Mouse (Mus musculus) stomach, embryonic 16.5 days (tissue): ENCODE results near the gene Myl12a. TPM values are rescaled to one million over a fixed set of nuclear protein-coding genes. Genes with fewer than 3 reads are reported as not detected.

Experiments
- ATAC-seq: fragments of 200-750 bp; cut with Nextera tagmentation; 2 replicates; pipeline ENCODE4 v1.8.0; 2017; ENCODE audit warnings: moderate number of reproducible peaks, moderate TSS enrichment; ENCODE audit not compliant: insufficient read depth, low FRiP score
- H3K27ac ChIP-seq: fragments of 300-500 bp; sonication (generic); 2 replicates; pipeline ENCODE4 v1.5.1; 2014; ENCODE audit warnings: low read length
- H3K27me3 ChIP-seq: fragments of 300-500 bp; sonication (generic); 2 replicates; pipeline ENCODE4 v1.6.1; 2014; ENCODE audit warnings: low read length, control low read depth, mixed read lengths; ENCODE audit not compliant: control insufficient read depth, insufficient read depth
- H3K36me3 ChIP-seq: fragments of 300-500 bp; sonication (generic); 2 replicates; pipeline ENCODE4 v1.6.1; 2014; ENCODE audit warnings: low read length; ENCODE audit not compliant: control insufficient read depth, insufficient read depth
- H3K4me1 ChIP-seq: fragments of 300-500 bp; sonication (generic); 2 replicates; pipeline ENCODE4 v1.6.1; 2014; ENCODE audit warnings: low read length, control low read depth, mixed read lengths; ENCODE audit not compliant: control insufficient read depth, insufficient read depth
- H3K4me2 ChIP-seq: fragments of 300-500 bp; sonication (generic); 2 replicates; pipeline ENCODE4 v1.6.1; 2014; ENCODE audit warnings: low read depth, low read length, mixed read lengths
- H3K4me3 ChIP-seq: fragments of 300-500 bp; sonication (generic); replicated peaks from 2 replicates; pipeline ENCODE4 v1.5.1; 2014; ENCODE audit warnings: mild to moderate bottlenecking, low read length
- H3K9ac ChIP-seq: fragments of 300-500 bp; sonication (generic); 2 replicates; pipeline ENCODE4 v1.6.1; 2014; ENCODE audit warnings: low read length
- H3K9me3 ChIP-seq: fragments of 300-500 bp; sonication (generic); replicated peaks from 2 replicates; pipeline ENCODE4 v1.6.1; 2016; ENCODE audit warnings: low read length, control low read depth; ENCODE audit not compliant: control insufficient read depth
- WGBS: fragments of 180-500 bp; shearing (Covaris S2); extraction: QIAGEN DNeasy Blood & Tissue Kit; methylation state at CpG from one replicate; pipeline ENCODE4 v1.1.7; 2014; 5-methylcytosine and 5-hydroxymethylcytosine counted together
- polyA plus RNA-seq: library from polyadenylated mRNA; unstranded; fragments of >200 nt; fragmentation: Nextera tagmentation; extraction: Ambion mirVana; gene quantifications from 2 replicates; pipeline ENCODE4 v1.2.1, GENCODE M21; 2015

Gene Myl12a
- polyA plus RNA-seq, 1 experiment from 2014 or later = 584 TPM

- Histone ChIP-seq H3K9me3 (no peaks in the 10 kb centered on the region), H3K4me1 (no peaks in the 10 kb centered on the region), H3K27ac (no peak overlapping the region), H3K4me3 (no peak overlapping the region), H3K4me2 (no peak overlapping the region), H3K9ac (no peak overlapping the region), H3K27me3 (no peaks in the 10 kb centered on the region), H3K36me3 (no peaks in the 10 kb centered on the region)
- no peak for ATAC-seq
- WGBS = 95% methylated on average over 3 of the region's 3 CpGs
Observed at GRCm38 (mm10) chr17:71018151-71018550, 15.5 kb upstream of the Myl12a start.

- Histone ChIP-seq H3K9me3 (no peaks in the 10 kb centered on the region), H3K36me3 (no peaks in the 10 kb centered on the region), H3K27me3 (no peaks in the 10 kb centered on the region), H3K27ac (no peak overlapping the region), H3K4me2 (no peak overlapping the region), H3K9ac (no peak overlapping the region), H3K4me3 (no peak overlapping the region), H3K4me1 (no peaks in the 10 kb centered on the region)
- ATAC-seq = no peak
- 92% methylated on average over 4 of the region's 4 CpGs for WGBS
Observed at GRCm38 (mm10) chr17:71017457-71017998, 14.8 kb upstream of the Myl12a start.

- Histone ChIP-seq H3K27ac (0 out of 2 replicates have a peak overlapping the region, but pooled peaks have one; percentile 10), H3K27me3 (no peaks in the 10 kb centered on the region), H3K9ac (no peak overlapping the region), H3K4me3 (no peak overlapping the region), H3K9me3 (no peaks in the 10 kb centered on the region), H3K36me3 (no peaks in the 10 kb centered on the region), H3K4me2 (no peak overlapping the region), H3K4me1 (no peaks in the 10 kb centered on the region)
- no peak for ATAC-seq
- 69% methylated on average over 5 of the region's 5 CpGs for WGBS
Observed at GRCm38 (mm10) chr17:71014911-71015310, 12.2 kb upstream of the Myl12a start.

- Histone ChIP-seq H3K27me3 (no peaks in the 10 kb centered on the region), H3K4me1 (no peaks in the 10 kb centered on the region), H3K27ac (no peak overlapping the region), H3K36me3 (no peaks in the 10 kb centered on the region), H3K9me3 (no peaks in the 10 kb centered on the region), H3K9ac (no peak overlapping the region), H3K4me2 (peak overlapping the region; percentile 27; the same call in 1 of the 2 replicates), H3K4me3 (no peak overlapping the region)
- ATAC-seq = no peak
- 60% methylated on average over 6 of the region's 6 CpGs for WGBS
Observed at GRCm38 (mm10) chr17:71013105-71013504, 10.4 kb upstream of the Myl12a start.

GRCm38 (mm10) chr17:71011931-71012662 is 9.4 kb upstream of the Myl12a start:
- no peak overlapping the region for H3K4me3 ChIP-seq
- no peaks in the 10 kb centered on the region for H3K4me1 ChIP-seq
- no peak overlapping the region for H3K9ac ChIP-seq
- H3K36me3 ChIP-seq = no peaks in the 10 kb centered on the region
- WGBS = 84% methylated on average over 9 of the region's 9 CpGs
- no peak for ATAC-seq
- no peaks in the 10 kb centered on the region for H3K9me3 ChIP-seq
- H3K27me3 ChIP-seq = no peaks in the 10 kb centered on the region
- no peak overlapping the region for H3K4me2 ChIP-seq
- H3K27ac ChIP-seq = no peak overlapping the region

GRCm38 (mm10) chr17:71010646-71011242 is 8.1 kb upstream of the Myl12a start:
- no peak overlapping the region for H3K4me2 ChIP-seq
- H3K27me3 ChIP-seq = no peaks in the 10 kb centered on the region
- WGBS = 67% methylated on average over 7 of the region's 7 CpGs
- no peaks in the 10 kb centered on the region for H3K4me1 ChIP-seq
- H3K36me3 ChIP-seq = no peaks in the 10 kb centered on the region
- no peaks in the 10 kb centered on the region for H3K9me3 ChIP-seq
- no peak for ATAC-seq
- no peak overlapping the region for H3K9ac ChIP-seq
- no peak overlapping the region for H3K27ac ChIP-seq
- H3K4me3 ChIP-seq = no peak overlapping the region

GRCm38 (mm10) chr17:71009751-71010150 is 7.1 kb upstream of the Myl12a start:
- Histone ChIP-seq H3K4me2 (no peak overlapping the region), H3K9ac (no peak overlapping the region), H3K4me1 (no peaks in the 10 kb centered on the region), H3K4me3 (no peak overlapping the region), H3K9me3 (no peaks in the 10 kb centered on the region), H3K36me3 (no peaks in the 10 kb centered on the region), H3K27me3 (no peaks in the 10 kb centered on the region), H3K27ac (no peak overlapping the region)
- WGBS = 59% methylated on average over 1 of the region's 1 CpGs
- no peak for ATAC-seq

- no peaks in the 10 kb centered on the region for H3K36me3 ChIP-seq
- no peak overlapping the region for H3K4me3 ChIP-seq
- peaks cover 3% of the 10 kb centered on the region for H3K4me1 ChIP-seq
- H3K9me3 ChIP-seq = no peaks in the 10 kb centered on the region
- no peak overlapping the region for H3K4me2 ChIP-seq
- no peak overlapping the region for H3K9ac ChIP-seq
- no peak for ATAC-seq
- no peak overlapping the region for H3K27ac ChIP-seq
- H3K27me3 ChIP-seq = no peaks in the 10 kb centered on the region
- 78% methylated on average over 3 of the region's 3 CpGs for WGBS
Observed at GRCm38 (mm10) chr17:71008676-71009075, 6.0 kb upstream of the Myl12a start.

GRCm38 (mm10) chr17:71006976-71007375 is 4.3 kb upstream of the Myl12a start:
- Histone ChIP-seq H3K27me3 (no peaks in the 10 kb centered on the region), H3K9ac (no peak overlapping the region), H3K4me1 (peaks cover 14% of the 10 kb centered on the region), H3K27ac (no peak overlapping the region), H3K4me3 (no peak overlapping the region), H3K4me2 (no peak overlapping the region), H3K9me3 (no peaks in the 10 kb centered on the region), H3K36me3 (no peaks in the 10 kb centered on the region)
- WGBS = 83% methylated on average over 5 of the region's 5 CpGs
- no peak for ATAC-seq
